Mouse (Mus musculus) small intestine, adult 2 months (tissue): ENCODE data around the gene Kdm1a. TPM values are rescaled to one million over a fixed set of nuclear protein-coding genes. Genes with fewer than 3 reads are reported as not detected.

Experiments
- H3K27ac ChIP-seq: fragments of 200-500 bp; 2 replicates; pipeline ENCODE4 v1.5.1; 2012; ENCODE audit warnings: low read depth, low read length, control low read depth, inconsistent platforms; ENCODE audit not compliant: insufficient read depth
- H3K27me3 ChIP-seq: fragments of 200-500 bp; 2 replicates; pipeline ENCODE4 v1.6.1; 2012; ENCODE audit warnings: mild to moderate bottlenecking, moderate library complexity, low read length, inconsistent platforms; ENCODE audit not compliant: control insufficient read depth, insufficient read depth
- H3K36me3 ChIP-seq: fragments of 200-500 bp; 2 replicates; pipeline ENCODE4 v1.6.1; 2012; ENCODE audit warnings: mild to moderate bottlenecking, low read length, control low read depth, inconsistent platforms; ENCODE audit not compliant: control insufficient read depth, insufficient read depth
- H3K4me1 ChIP-seq: fragments of 200-500 bp; 2 replicates; pipeline ENCODE4 v1.6.1; 2012; ENCODE audit warnings: low read length, inconsistent platforms, mixed read lengths; ENCODE audit not compliant: control insufficient read depth, insufficient read depth, insufficient read length
- H3K4me3 ChIP-seq: fragments of 200-500 bp; 2 replicates; pipeline ENCODE4 v1.5.1; 2012; ENCODE audit warnings: low read depth, mild to moderate bottlenecking, control low read depth, inconsistent platforms, low read length, moderate library complexity
- CTCF ChIP-seq: fragments of 200-500 bp; IDR thresholded peaks from 2 replicates; pipeline ENCODE4 v1.5.1; 2012; ENCODE audit warnings: low read depth, mild to moderate bottlenecking, control low read depth, inconsistent platforms, low read length, moderate library complexity, mixed read lengths; ENCODE audit not compliant: insufficient replicate concordance, insufficient read length; ENCODE audit errors: extremely low read depth
- POLR2A ChIP-seq: fragments of 200-500 bp; IDR thresholded peaks from 2 replicates; pipeline ENCODE4 v1.6.1; 2012; ENCODE audit warnings: low read depth, mild to moderate bottlenecking, control low read depth, inconsistent platforms, low read length, moderate library complexity
- WGBS: fragments of 180-500 bp; shearing (Covaris S2); methylation state at CpG from one replicate; pipeline ENCODE4 v1.1.7; 2018; 5-methylcytosine and 5-hydroxymethylcytosine counted together
- polyA plus RNA-seq: library from polyadenylated mRNA; depleted of rRNA; stranded (reverse); fragments of >200 nt; gene quantifications from 2 replicates; pipeline ENCODE4 v1.2.3, GENCODE M21; 2012

Kdm1a gene
- polyA plus RNA-seq, 1 experiment, result 16.0 TPM

- Histone ChIP-seq H3K4me3 (no peak overlapping the region), H3K4me1 (peaks cover 5% of the 10 kb centered on the region; the same call in 1 of the 2 replicates), H3K27me3 (peaks cover 17% of the 10 kb centered on the region), H3K27ac (no peak overlapping the region), H3K36me3 (no peaks in the 10 kb centered on the region)
- 56% methylated on average over 7 of the region's 7 CpGs for WGBS
- no peak for TF ChIP-seq CTCF
- no peak for TF ChIP-seq POLR2A
Observed at GRCm38 (mm10) chr4:136638230-136638750, 35.8 kb upstream of the Kdm1a start.

DNA sequence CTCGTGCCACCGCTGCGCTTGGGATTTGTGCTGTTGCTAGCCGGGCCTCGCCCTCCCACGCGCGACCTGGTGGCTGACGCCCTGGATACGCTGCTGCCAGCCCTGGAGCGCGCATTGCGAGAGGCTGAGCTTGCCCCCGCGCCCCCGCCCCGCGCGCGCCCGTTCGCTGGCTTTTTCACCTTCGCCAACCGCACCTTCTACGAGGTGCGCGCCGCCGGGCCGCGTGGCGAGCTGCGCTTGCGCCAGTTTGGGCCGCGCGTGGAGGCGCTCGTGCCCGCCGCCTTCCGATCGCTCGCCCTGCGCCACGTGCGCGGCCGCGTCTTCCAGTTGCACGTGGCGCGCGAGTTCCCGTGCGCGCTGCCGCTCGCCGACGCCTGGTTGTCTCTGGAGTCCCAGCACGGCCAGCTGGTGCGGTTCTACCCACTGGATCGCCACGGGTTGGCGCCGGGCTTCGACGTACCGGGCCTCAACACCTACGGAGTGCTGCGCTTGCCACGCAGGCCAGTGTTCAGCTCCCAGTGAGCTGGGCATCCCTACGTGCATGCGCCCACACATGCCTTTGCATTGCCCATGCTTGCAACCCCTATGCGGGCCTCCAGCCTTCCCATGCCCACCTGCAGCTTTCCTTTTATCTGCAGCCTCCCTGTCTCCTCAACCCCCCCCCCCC lies 35.2 kb upstream of the Kdm1a start:
- Histone ChIP-seq H3K36me3 (no peaks in the 10 kb centered on the region), H3K4me1 (peaks cover 5% of the 10 kb centered on the region; the same call in 1 of the 2 replicates), H3K27me3 (peaks cover 17% of the 10 kb centered on the region), H3K4me3 (peak overlapping the region; percentile 45), H3K27ac (no peak overlapping the region)
- no peak for TF ChIP-seq CTCF
- 3% methylated on average over 76 of the region's 76 CpGs for WGBS

DNA sequence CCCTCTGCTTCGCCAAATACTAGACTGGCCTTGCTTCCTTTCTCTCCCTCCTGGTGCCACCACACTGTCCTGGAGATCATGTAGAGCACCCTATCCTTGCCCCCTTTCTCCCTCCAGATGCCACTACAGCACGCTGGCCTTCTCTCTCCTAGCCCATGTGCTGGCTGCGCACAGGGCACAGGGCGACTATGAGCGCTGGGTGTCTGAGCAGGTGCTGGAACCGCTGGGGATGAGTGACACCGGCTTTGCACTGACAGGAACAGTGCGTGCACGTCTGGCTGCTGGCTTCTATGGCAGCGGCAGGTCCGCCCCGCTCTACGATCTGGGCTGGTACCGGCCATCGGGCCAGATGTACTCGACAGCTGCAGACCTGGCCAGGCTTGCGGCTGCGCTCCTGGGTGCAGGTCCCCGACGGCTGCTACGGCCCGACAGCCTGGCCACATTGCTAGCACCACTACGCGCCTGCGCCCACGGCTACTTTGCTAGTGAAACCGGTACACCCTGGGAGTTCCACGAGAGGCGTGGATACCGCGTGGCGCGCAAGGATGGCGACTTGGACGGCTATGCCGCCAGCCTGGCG lies 34.5 kb upstream of the Kdm1a start:
- no peaks in the 10 kb centered on the region for H3K36me3 ChIP-seq
- peak overlapping the region; percentile 45 for H3K4me3 ChIP-seq
- TF ChIP-seq CTCF, result no peak
- TF ChIP-seq POLR2A, result no peak
- H3K4me1 ChIP-seq, result peaks cover 5% of the 10 kb centered on the region; the same call in 1 of the 2 replicates
- no peak overlapping the region for H3K27ac ChIP-seq
- peaks cover 17% of the 10 kb centered on the region for H3K27me3 ChIP-seq
- 16% methylated on average over 37 of the region's 37 CpGs for WGBS

DNA sequence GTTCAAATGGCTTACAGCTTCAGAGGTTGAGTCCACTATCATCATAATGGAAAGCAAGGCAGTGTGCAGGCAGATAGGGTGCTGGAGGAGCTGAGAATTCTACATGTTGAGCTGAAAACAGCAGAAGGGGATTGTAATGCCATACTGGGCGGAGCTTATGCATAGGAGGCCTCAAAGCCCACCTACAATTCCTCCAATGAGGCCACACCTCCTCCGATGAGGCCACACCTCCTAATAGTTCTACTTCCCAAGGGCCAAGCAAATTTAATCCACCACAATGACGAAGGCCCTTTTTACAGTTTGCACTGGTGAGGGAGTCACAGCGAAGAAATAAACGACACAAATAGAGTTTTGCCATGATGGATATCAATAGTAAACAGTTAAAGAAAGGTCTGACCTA lies 34.0 kb upstream of the Kdm1a start:
- TF ChIP-seq CTCF, result no peak
- no peak for TF ChIP-seq POLR2A

DNA sequence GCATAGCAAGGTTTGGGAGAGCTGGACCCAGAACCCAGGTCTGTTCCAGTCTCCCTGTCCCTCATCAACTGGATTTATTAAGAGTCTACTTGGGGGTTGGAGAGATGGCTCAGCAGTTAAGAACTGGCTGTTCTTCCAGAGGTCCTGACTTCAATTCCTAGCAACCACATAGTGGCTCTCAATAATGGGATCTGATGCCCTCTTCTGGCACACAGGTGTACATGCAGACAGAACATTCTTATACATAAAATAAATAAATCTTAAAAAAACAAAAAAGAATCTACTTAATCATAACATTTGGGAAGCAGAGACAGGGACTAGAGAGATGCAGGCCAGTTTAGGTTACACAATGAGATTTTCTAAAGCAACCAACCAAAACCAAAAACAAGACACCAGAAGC lies 33.5 kb upstream of the Kdm1a start:
- H3K4me3 ChIP-seq, result no peak overlapping the region
- TF ChIP-seq CTCF, result no peak
- no peak for TF ChIP-seq POLR2A
- H3K4me1 ChIP-seq, result peaks cover 5% of the 10 kb centered on the region; the same call in 1 of the 2 replicates
- H3K36me3 ChIP-seq, result no peaks in the 10 kb centered on the region
- H3K27me3 ChIP-seq, result peaks cover 17% of the 10 kb centered on the region
- no peak overlapping the region for H3K27ac ChIP-seq

More for the DNA sequence above, 34.0 kb upstream of the Kdm1a start:
- Histone ChIP-seq H3K4me3 (no peak overlapping the region), H3K27me3 (peaks cover 17% of the 10 kb centered on the region), H3K36me3 (no peaks in the 10 kb centered on the region), H3K27ac (no peak overlapping the region), H3K4me1 (peaks cover 5% of the 10 kb centered on the region; the same call in 1 of the 2 replicates)
- WGBS, result 66% methylated on average over 5 of the region's 5 CpGs

GRCm38 (mm10) chr4:136631237-136631994 lies 28.9 kb upstream of the Kdm1a start:
- H3K4me3 ChIP-seq, result no peak overlapping the region
- no peak for TF ChIP-seq CTCF
- TF ChIP-seq POLR2A, result no peak
- WGBS, result 77% methylated on average over 11 of the region's 11 CpGs
- H3K27ac ChIP-seq, result no peak overlapping the region
- H3K4me1 ChIP-seq, result no peaks in the 10 kb centered on the region
- no peaks in the 10 kb centered on the region for H3K27me3 ChIP-seq
- H3K36me3 ChIP-seq, result no peaks in the 10 kb centered on the region

- Histone ChIP-seq H3K4me1 (no peaks in the 10 kb centered on the region), H3K36me3 (no peaks in the 10 kb centered on the region), H3K27ac (no peak overlapping the region), H3K27me3 (no peaks in the 10 kb centered on the region), H3K4me3 (no peak overlapping the region)
- 68% methylated on average over 6 of the region's 6 CpGs for WGBS
- TF ChIP-seq CTCF, result no peak
- no peak for TF ChIP-seq POLR2A
Observed at GRCm38 (mm10) chr4:136626590-136626989, 24.1 kb upstream of the Kdm1a start.
